Comparison of ENCODE assay signal across 8 mouse cellular contexts in the genomic region with DNA sequence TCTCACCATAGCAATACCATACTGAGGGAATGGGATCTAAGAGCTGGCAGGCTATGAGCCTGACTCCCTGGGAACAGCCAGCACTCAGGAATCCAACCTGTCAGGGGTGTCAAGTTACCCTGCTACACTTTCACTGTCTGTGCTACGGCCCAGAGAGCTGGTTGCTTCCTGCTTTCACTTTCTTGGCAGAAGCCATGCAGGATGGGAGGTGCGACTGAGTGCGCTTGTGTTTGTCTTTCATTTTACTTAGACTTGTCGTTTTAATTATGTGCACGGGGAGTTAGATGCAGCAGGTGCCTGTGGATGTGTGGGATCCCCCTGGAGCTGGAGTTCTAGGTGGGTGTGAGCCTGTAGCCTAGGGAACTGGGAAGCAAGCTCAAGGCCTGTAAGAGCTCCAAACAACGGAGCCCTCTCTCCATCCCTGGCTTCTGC. TPM values are rescaled to one million over a fixed set of nuclear protein-coding genes. Genes with fewer than 3 reads are reported as not detected.
DNase-seq lines count a peak whose midpoint lies in the region; ATAC-seq lines count a peak whose summit lies in the region.

No protein-coding gene starts in this region.

- 0 out of 2 replicates have a peak overlapping the region, but pooled peaks have one; percentile 22 for H3K27ac ChIP-seq in embryonic facial prominence, embryonic 15.5 days (replicated peaks)

- no peaks in the 10 kb centered on the region for H3K9me3 ChIP-seq in embryonic facial prominence, embryonic 15.5 days (replicated peaks)

- H3K36me3 ChIP-seq in embryonic facial prominence, embryonic 15.5 days: no peaks in the 10 kb centered on the region

- WGBS in embryonic facial prominence, embryonic 15.5 days: 9% methylated on average over 6 of the region's 6 CpGs

- peak; percentile 43; the same call in 1 of the 2 replicates for ATAC-seq in embryonic facial prominence, embryonic 15.5 days (ENCODE audit: insufficient number of reproducible peaks, low FRiP score, low TSS enrichment, low read depth)

- H3K27me3 ChIP-seq in embryonic facial prominence, embryonic 15.5 days: no peaks in the 10 kb centered on the region

- H3K4me3 ChIP-seq in embryonic facial prominence, embryonic 15.5 days (replicated peaks): no peak overlapping the region

- peaks cover 10% of the 10 kb centered on the region; the same call in 1 of the 2 replicates for H3K4me1 ChIP-seq in embryonic facial prominence, embryonic 15.5 days

- no peak overlapping the region for H3K4me2 ChIP-seq in embryonic facial prominence, embryonic 15.5 days (replicated peaks)

- H3K9ac ChIP-seq in embryonic facial prominence, embryonic 15.5 days: no peak overlapping the region

- DNase-seq in 3134 (ENCODE audit: extremely low read depth, insufficient read length, low spot score) (peak; percentile 21), A20 (ENCODE audit: low read depth, low spot score) (peak; percentile 82), liver (no peak)
- DNase-seq in kidney, adult 9 months: peak; percentile 33
- peak; percentile 38 for DNase-seq in skeletal muscle tissue, adult 2 months (ENCODE audit: low read depth, low spot score)
- DNase-seq in cerebellum, postnatal 36 days: no peak
- no peak for DNase-seq in ovary, postnatal 14 days (ENCODE audit: low spot score)

RNA-seq across cellular contexts. Expression of a gene that starts 25.9 kb away (rescaled TPM):
- polyA plus RNA-seq in embryonic facial prominence, embryonic 15.5 days (2015; fragmentation: Nextera tagmentation; extraction: Ambion mirVana): 4.2 and 5.1 TPM in 2 replicates

RNA-seq across cellular contexts. Expression of a gene that starts 49.8 kb away (rescaled TPM):
- 17.8 and 18.9 TPM in 2 replicates for polyA plus RNA-seq in embryonic facial prominence, embryonic 15.5 days (2015; fragmentation: Nextera tagmentation; extraction: Ambion mirVana)

Comparison
In these comparisons a context has a peak if more than half of its experiments do, and no peak if none do; other contexts are left out.
1. DNase-seq: peak in 3134 (single experiment), A20 (single experiment), kidney, adult 9 months (single experiment) and skeletal muscle tissue, adult 2 months (single experiment); none in liver (single experiment), cerebellum, postnatal 36 days (0 of 2) and ovary, postnatal 14 days (single experiment).